Mouse (Mus musculus) MEL (cell line): ENCODE measurements around the gene Rorb.

Experiments used
- CTCF ChIP-seq, 3 experiments: IDR thresholded peaks in 2 of 3; conservative IDR thresholded peaks in 1 of 3; 2 replicates each; pipeline ENCODE4 v1.5.1; 2011 to 2012; ENCODE audit warnings: low read length in 3 of 3, low read depth in 2 of 3, mild to moderate bottlenecking in 2 of 3, improper control_type of control experiment in 1 of 3, inconsistent platforms in 1 of 3, mixed read lengths in 1 of 3, moderate library complexity in 1 of 3; ENCODE audit not compliant: control insufficient read depth in 1 of 3, insufficient read depth in 1 of 3, poor library complexity in 1 of 3, severe bottlenecking in 1 of 3
- E2F4 ChIP-seq: IDR thresholded peaks from 2 replicates; pipeline ENCODE4 v1.6.1; 2011; ENCODE audit warnings: low read depth, low read length, improper control_type of control experiment, borderline replicate concordance
- EP300 ChIP-seq, 2 experiments: IDR thresholded peaks; 2 replicates each; pipeline ENCODE4 v1.6.1; 2011; ENCODE audit warnings: improper control_type of control experiment in 2 of 2, low read length in 2 of 2, low read depth in 1 of 2, mild to moderate bottlenecking in 1 of 2
- ZMIZ1 ChIP-seq: IDR thresholded peaks from 2 replicates; pipeline ENCODE4 v1.6.1; 2012; ENCODE audit warnings: low read depth, mild to moderate bottlenecking, inconsistent platforms, low read length, improper control_type of control experiment, moderate library complexity

DNA sequence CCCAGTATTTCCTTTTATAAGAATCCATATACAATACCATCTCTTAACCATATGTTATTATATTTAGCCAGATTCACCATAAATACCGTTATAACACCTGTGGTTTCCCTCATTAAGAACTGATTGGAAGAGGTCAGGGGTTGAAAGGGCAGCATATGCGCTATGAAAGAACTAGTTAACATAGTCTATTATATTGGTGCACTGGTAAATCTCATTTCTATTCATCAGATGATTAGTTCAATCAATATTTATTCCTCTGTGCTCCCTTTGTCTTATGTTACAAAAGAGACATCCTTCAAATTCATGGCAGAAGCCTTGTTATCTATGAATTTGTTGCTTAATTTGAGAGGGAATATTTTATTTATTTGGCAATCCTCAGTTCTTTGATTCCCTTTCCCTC lies 6.4 kb downstream of the Rorb start:
- no peak for TF ChIP-seq ZMIZ1
- TF ChIP-seq E2F4: no peak
- no peak for TF ChIP-seq EP300 (IDR thresholded peaks at IDR 0.05; ENCODE audit: low read depth in 1 of 2, low read length in 2 of 2)
- TF ChIP-seq CTCF (IDR thresholded peaks at IDR 0.05 in 2 of 3, conservative IDR thresholded peaks at IDR 0.05 in 1 of 3; ENCODE audit: control insufficient read depth in 1 of 3, insufficient read depth in 1 of 3, low read depth in 2 of 3, low read length in 3 of 3, poor library complexity in 1 of 3, severe bottlenecking in 1 of 3): no peak
